Mouse (Mus musculus): ENCODE measurements at regions not wholly inside any gene's neighbourhood (a gene's known extent, or its start where the extent isn't known, plus 50 kb on each side); places are given as distances from the start of the nearest gene placed in this dataset.

GRCm38 (mm10) chr13:35383624-35384018 is 276.0 kb upstream of the Cdyl start:
- H3K9me3 ChIP-seq (replicated peaks; ENCODE audit: control insufficient read depth, low read length, poor library complexity, severe bottlenecking): no peaks in the 10 kb centered on the region
- H3K4me2 ChIP-seq (ENCODE audit: low read length): no peak overlapping the region
- 58% methylated on average over 8 of the region's 8 CpGs for WGBS
- H3K9ac ChIP-seq (ENCODE audit: low read depth, low read length): no peak overlapping the region
- no peaks in the 10 kb centered on the region for H3K4me1 ChIP-seq (ENCODE audit: control insufficient read depth, insufficient read depth, low read length)
- H3K36me3 ChIP-seq (ENCODE audit: control insufficient read depth, insufficient read depth, low read length): no peaks in the 10 kb centered on the region
- no peak overlapping the region for H3K27ac ChIP-seq (ENCODE audit: low read length)
- ATAC-seq: no peak
- no peak overlapping the region for H3K4me3 ChIP-seq (ENCODE audit: low read depth, low read length)
- H3K27me3 ChIP-seq (ENCODE audit: control insufficient read depth, insufficient read depth, low read depth, low read length): no peaks in the 10 kb centered on the region

- H3K27me3 ChIP-seq (ENCODE audit: control insufficient read depth, insufficient read depth, low read depth, low read length): no peaks in the 10 kb centered on the region
- no peaks in the 10 kb centered on the region for H3K9me3 ChIP-seq (replicated peaks; ENCODE audit: control insufficient read depth, low read length, poor library complexity, severe bottlenecking)
- no peak overlapping the region for H3K9ac ChIP-seq (ENCODE audit: low read depth, low read length)
- no peak overlapping the region for H3K4me2 ChIP-seq (ENCODE audit: low read length)
- no peak overlapping the region for H3K4me3 ChIP-seq (ENCODE audit: low read depth, low read length)
- H3K36me3 ChIP-seq (ENCODE audit: control insufficient read depth, insufficient read depth, low read length): no peaks in the 10 kb centered on the region
- 64% methylated on average over 1 of the region's 1 CpGs for WGBS
- no peak for ATAC-seq
- H3K27ac ChIP-seq (ENCODE audit: low read length): no peak overlapping the region
- H3K4me1 ChIP-seq (ENCODE audit: control insufficient read depth, insufficient read depth, low read length): no peaks in the 10 kb centered on the region
Observed at GRCm38 (mm10) chr13:35388380-35388779, 271.3 kb upstream of the Cdyl start.

- Histone ChIP-seq H3K4me3 (ENCODE audit: low read depth, low read length) (no peak overlapping the region), H3K9me3 (replicated peaks; ENCODE audit: control insufficient read depth, low read length, poor library complexity, severe bottlenecking) (no peaks in the 10 kb centered on the region), H3K27me3 (ENCODE audit: control insufficient read depth, insufficient read depth, low read depth, low read length) (no peaks in the 10 kb centered on the region), H3K36me3 (ENCODE audit: control insufficient read depth, insufficient read depth, low read length) (no peaks in the 10 kb centered on the region), H3K27ac (ENCODE audit: low read length) (no peak overlapping the region), H3K4me1 (ENCODE audit: control insufficient read depth, insufficient read depth, low read length) (no peaks in the 10 kb centered on the region), H3K9ac (ENCODE audit: low read depth, low read length) (no peak overlapping the region), H3K4me2 (ENCODE audit: low read length) (no peak overlapping the region)
- ATAC-seq: no peak
- WGBS: 94% methylated on average over 6 of the region's 6 CpGs
Observed at GRCm38 (mm10) chr13:35389781-35390525, 269.7 kb upstream of the Cdyl start.

GRCm38 (mm10) chr13:35390526-35390880 is 269.1 kb upstream of the Cdyl start:
- no peak overlapping the region for H3K27ac ChIP-seq (ENCODE audit: low read length)
- no peak overlapping the region for H3K4me3 ChIP-seq (ENCODE audit: low read depth, low read length)
- ATAC-seq: no peak
- H3K4me1 ChIP-seq (ENCODE audit: control insufficient read depth, insufficient read depth, low read length): no peaks in the 10 kb centered on the region
- no peak overlapping the region for H3K4me2 ChIP-seq (ENCODE audit: low read length)
- H3K27me3 ChIP-seq (ENCODE audit: control insufficient read depth, insufficient read depth, low read depth, low read length): no peaks in the 10 kb centered on the region
- no peak overlapping the region for H3K9ac ChIP-seq (ENCODE audit: low read depth, low read length)
- H3K9me3 ChIP-seq (replicated peaks; ENCODE audit: control insufficient read depth, low read length, poor library complexity, severe bottlenecking): no peaks in the 10 kb centered on the region
- 90% methylated on average over 4 of the region's 4 CpGs for WGBS
- H3K36me3 ChIP-seq (ENCODE audit: control insufficient read depth, insufficient read depth, low read length): no peaks in the 10 kb centered on the region

GRCm38 (mm10) chr13:35392167-35392566 is 267.5 kb upstream of the Cdyl start:
- no peaks in the 10 kb centered on the region for H3K27me3 ChIP-seq (ENCODE audit: control insufficient read depth, insufficient read depth, low read depth, low read length)
- 91% methylated on average over 6 of the region's 6 CpGs for WGBS
- no peak for ATAC-seq
- H3K4me1 ChIP-seq (ENCODE audit: control insufficient read depth, insufficient read depth, low read length): no peaks in the 10 kb centered on the region
- no peaks in the 10 kb centered on the region for H3K36me3 ChIP-seq (ENCODE audit: control insufficient read depth, insufficient read depth, low read length)
- H3K4me2 ChIP-seq (ENCODE audit: low read length): no peak overlapping the region
- H3K27ac ChIP-seq (ENCODE audit: low read length): no peak overlapping the region
- H3K9ac ChIP-seq (ENCODE audit: low read depth, low read length): no peak overlapping the region
- H3K9me3 ChIP-seq (replicated peaks; ENCODE audit: control insufficient read depth, low read length, poor library complexity, severe bottlenecking): no peaks in the 10 kb centered on the region
- no peak overlapping the region for H3K4me3 ChIP-seq (ENCODE audit: low read depth, low read length)

GRCm38 (mm10) chr13:35395192-35395591 is 264.4 kb upstream of the Cdyl start:
- WGBS: 81% methylated on average over 4 of the region's 4 CpGs
- H3K4me3 ChIP-seq (ENCODE audit: low read depth, low read length): no peak overlapping the region
- no peak overlapping the region for H3K27ac ChIP-seq (ENCODE audit: low read length)
- H3K9me3 ChIP-seq (replicated peaks; ENCODE audit: control insufficient read depth, low read length, poor library complexity, severe bottlenecking): no peaks in the 10 kb centered on the region
- H3K4me1 ChIP-seq (ENCODE audit: control insufficient read depth, insufficient read depth, low read length): no peaks in the 10 kb centered on the region
- no peaks in the 10 kb centered on the region for H3K27me3 ChIP-seq (ENCODE audit: control insufficient read depth, insufficient read depth, low read depth, low read length)
- H3K36me3 ChIP-seq (ENCODE audit: control insufficient read depth, insufficient read depth, low read length): no peaks in the 10 kb centered on the region
- no peak overlapping the region for H3K9ac ChIP-seq (ENCODE audit: low read depth, low read length)
- ATAC-seq: no peak
- no peak overlapping the region for H3K4me2 ChIP-seq (ENCODE audit: low read length)

- Histone ChIP-seq H3K4me1 (ENCODE audit: control insufficient read depth, insufficient read depth, low read length) (no peaks in the 10 kb centered on the region), H3K27me3 (ENCODE audit: control insufficient read depth, insufficient read depth, low read depth, low read length) (no peaks in the 10 kb centered on the region), H3K27ac (ENCODE audit: low read length) (no peak overlapping the region), H3K4me2 (ENCODE audit: low read length) (no peak overlapping the region), H3K9me3 (replicated peaks; ENCODE audit: control insufficient read depth, low read length, poor library complexity, severe bottlenecking) (no peaks in the 10 kb centered on the region), H3K9ac (ENCODE audit: low read depth, low read length) (no peak overlapping the region), H3K4me3 (ENCODE audit: low read depth, low read length) (no peak overlapping the region), H3K36me3 (ENCODE audit: control insufficient read depth, insufficient read depth, low read length) (no peaks in the 10 kb centered on the region)
- ATAC-seq: no peak
- 30% methylated on average over 5 of the region's 5 CpGs for WGBS
Observed at GRCm38 (mm10) chr13:35395630-35396029, 264.0 kb upstream of the Cdyl start.

GRCm38 (mm10) chr13:35397166-35397565 is 262.5 kb upstream of the Cdyl start:
- Histone ChIP-seq H3K4me3 (ENCODE audit: low read depth, low read length) (no peak overlapping the region), H3K9ac (ENCODE audit: low read depth, low read length) (no peak overlapping the region), H3K4me1 (ENCODE audit: control insufficient read depth, insufficient read depth, low read length) (no peaks in the 10 kb centered on the region), H3K9me3 (replicated peaks; ENCODE audit: control insufficient read depth, low read length, poor library complexity, severe bottlenecking) (no peaks in the 10 kb centered on the region), H3K27ac (ENCODE audit: low read length) (no peak overlapping the region), H3K4me2 (ENCODE audit: low read length) (no peak overlapping the region), H3K36me3 (ENCODE audit: control insufficient read depth, insufficient read depth, low read length) (no peaks in the 10 kb centered on the region), H3K27me3 (ENCODE audit: control insufficient read depth, insufficient read depth, low read depth, low read length) (no peaks in the 10 kb centered on the region)
- WGBS: 91% methylated on average over 2 of the region's 2 CpGs
- ATAC-seq: no peak

- Histone ChIP-seq H3K36me3 (ENCODE audit: control insufficient read depth, insufficient read depth, low read length) (no peaks in the 10 kb centered on the region), H3K4me1 (ENCODE audit: control insufficient read depth, insufficient read depth, low read length) (no peaks in the 10 kb centered on the region), H3K27me3 (ENCODE audit: control insufficient read depth, insufficient read depth, low read depth, low read length) (no peaks in the 10 kb centered on the region), H3K4me3 (ENCODE audit: low read depth, low read length) (no peak overlapping the region), H3K9me3 (replicated peaks; ENCODE audit: control insufficient read depth, low read length, poor library complexity, severe bottlenecking) (no peaks in the 10 kb centered on the region), H3K4me2 (ENCODE audit: low read length) (no peak overlapping the region), H3K27ac (ENCODE audit: low read length) (no peak overlapping the region), H3K9ac (ENCODE audit: low read depth, low read length) (no peak overlapping the region)
- 65% methylated on average over 8 of the region's 8 CpGs for WGBS
- no peak for ATAC-seq
Observed at GRCm38 (mm10) chr13:35398192-35398591, 261.4 kb upstream of the Cdyl start.

All from midbrain, embryonic 16.5 days (tissue).